Mouse (Mus musculus): ENCODE results near the gene Klhdc7a. TPM values are rescaled to one million over a fixed set of nuclear protein-coding genes. Genes with fewer than 3 reads are reported as not detected.
"Not testable (repeated sequence)": the region's sequence is repeated elsewhere in the genome, so short reads cannot be mapped to it uniquely, and the experiment has no call there.

The Klhdc7a gene
- polyA plus RNA-seq, 1 experiment = 1.6 TPM

DNA sequence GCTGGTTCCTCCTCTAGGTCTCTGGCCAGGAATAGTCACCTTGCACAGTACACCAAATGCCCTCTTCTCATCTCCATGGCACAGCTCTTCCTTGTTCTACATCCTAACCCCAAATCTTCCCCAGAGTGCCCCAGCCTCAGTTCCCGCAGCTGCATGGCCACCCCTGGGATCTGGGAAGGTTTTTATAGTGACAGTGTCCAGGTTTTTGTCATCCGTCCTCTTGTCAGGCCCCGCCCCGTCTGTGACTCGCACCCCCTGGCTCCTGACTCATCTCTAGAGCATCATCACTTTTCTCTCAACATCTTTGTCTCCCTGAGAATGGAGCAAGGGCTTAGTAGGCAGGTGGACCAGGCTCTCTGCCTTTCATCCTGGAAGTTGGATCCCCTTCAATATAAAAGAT lies 3.9 kb downstream of the Klhdc7a start:
- no peak overlapping the region for H3K27ac ChIP-seq (ENCODE audit: insufficient read depth, low read length)

GRCm38 (mm10) chr4:139963059-139963458 lies 4.8 kb downstream of the Klhdc7a start:
- Histone ChIP-seq H3K4me3 (ENCODE audit: low read depth, low read length) (no peak overlapping the region), H3K36me3 (ENCODE audit: control insufficient read depth, insufficient read depth, low read length, poor library complexity, severe bottlenecking) (no peaks in the 10 kb centered on the region), H3K9ac (ENCODE audit: low read depth, poor library complexity, severe bottlenecking) (no peak overlapping the region), H3K9me3 (replicated peaks; ENCODE audit: control insufficient read depth, insufficient read depth, low read length, poor library complexity, severe bottlenecking) (no peaks in the 10 kb centered on the region), H3K27ac (ENCODE audit: insufficient read depth, low read length) (no peak overlapping the region), H3K4me1 (ENCODE audit: control insufficient read depth, insufficient read depth, low read length) (peaks cover 12% of the 10 kb centered on the region), H3K27me3 (ENCODE audit: control insufficient read depth, insufficient read depth, low read length, poor library complexity, severe bottlenecking) (no peaks in the 10 kb centered on the region)
- no peak for TF ChIP-seq CTCF (IDR thresholded peaks at IDR 0.05; ENCODE audit: low read depth, low read length)
- no peak for TF ChIP-seq EP300 (IDR thresholded peaks at IDR 0.05; ENCODE audit: insufficient read depth, low read depth, low read length)
- TF ChIP-seq POLR2A (IDR thresholded peaks at IDR 0.05; ENCODE audit: insufficient read depth, low read length) = no peak

More for the DNA sequence above, 3.9 kb downstream of the Klhdc7a start:
- no peak overlapping the region for H3K9ac ChIP-seq (ENCODE audit: low read depth, poor library complexity, severe bottlenecking)
- H3K27me3 ChIP-seq (ENCODE audit: control insufficient read depth, insufficient read depth, low read length, poor library complexity, severe bottlenecking) = no peaks in the 10 kb centered on the region
- TF ChIP-seq EP300 (IDR thresholded peaks at IDR 0.05; ENCODE audit: insufficient read depth, low read depth, low read length) = no peak
- H3K9me3 ChIP-seq (replicated peaks; ENCODE audit: control insufficient read depth, insufficient read depth, low read length, poor library complexity, severe bottlenecking) = no peaks in the 10 kb centered on the region
- no peaks in the 10 kb centered on the region for H3K36me3 ChIP-seq (ENCODE audit: control insufficient read depth, insufficient read depth, low read length, poor library complexity, severe bottlenecking)
- peaks cover 17% of the 10 kb centered on the region for H3K4me1 ChIP-seq (ENCODE audit: control insufficient read depth, insufficient read depth, low read length)
- no peak overlapping the region for H3K4me3 ChIP-seq (ENCODE audit: low read depth, low read length)

DNA sequence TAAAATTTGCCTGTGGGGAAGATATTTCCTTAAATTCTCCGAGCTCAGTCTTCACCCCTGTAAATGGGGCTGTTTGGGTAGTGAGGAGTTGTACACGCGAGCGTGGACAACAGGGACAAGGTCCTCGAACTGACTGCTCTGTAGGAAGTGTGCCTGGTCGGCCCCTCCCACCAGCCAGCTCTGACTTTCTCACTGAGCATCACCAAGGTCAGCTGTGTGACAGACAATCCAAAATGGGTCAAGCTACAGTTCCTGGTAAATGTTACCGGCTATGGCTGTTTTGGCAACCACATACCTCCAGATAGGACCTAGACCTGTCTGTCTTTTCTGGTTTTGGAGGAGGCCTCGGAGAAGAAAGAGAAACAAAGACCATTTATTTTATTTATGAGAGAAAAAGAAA lies 6.0 kb downstream of the Klhdc7a start:
- no peak for TF ChIP-seq POLR2A (IDR thresholded peaks at IDR 0.05; ENCODE audit: insufficient read depth, low read length)
- no peak for TF ChIP-seq EP300 (IDR thresholded peaks at IDR 0.05; ENCODE audit: insufficient read depth, low read depth, low read length)
- H3K9ac ChIP-seq (ENCODE audit: low read depth, poor library complexity, severe bottlenecking) = no peak overlapping the region
- H3K9me3 ChIP-seq (replicated peaks; ENCODE audit: control insufficient read depth, insufficient read depth, low read length, poor library complexity, severe bottlenecking) = no peaks in the 10 kb centered on the region

GRCm38 (mm10) chr4:139961329-139961728 lies 6.5 kb downstream of the Klhdc7a start:
- H3K4me1 ChIP-seq (ENCODE audit: control insufficient read depth, insufficient read depth, low read length); H3K9me3 ChIP-seq (replicated peaks; ENCODE audit: control insufficient read depth, insufficient read depth, low read length, poor library complexity, severe bottlenecking); H3K27ac ChIP-seq (ENCODE audit: insufficient read depth, low read length); H3K9ac ChIP-seq (ENCODE audit: low read depth, poor library complexity, severe bottlenecking); H3K27me3 ChIP-seq (ENCODE audit: control insufficient read depth, insufficient read depth, low read length, poor library complexity, severe bottlenecking); H3K4me3 ChIP-seq (ENCODE audit: low read depth, low read length); H3K36me3 ChIP-seq (ENCODE audit: control insufficient read depth, insufficient read depth, low read length, poor library complexity, severe bottlenecking): not testable (repeated sequence)

More for the DNA sequence above, 6.0 kb downstream of the Klhdc7a start:
- Histone ChIP-seq H3K4me3 (ENCODE audit: low read depth, low read length) (no peak overlapping the region), H3K27me3 (ENCODE audit: control insufficient read depth, insufficient read depth, low read length, poor library complexity, severe bottlenecking) (no peaks in the 10 kb centered on the region), H3K27ac (ENCODE audit: insufficient read depth, low read length) (no peak overlapping the region), H3K36me3 (ENCODE audit: control insufficient read depth, insufficient read depth, low read length, poor library complexity, severe bottlenecking) (no peaks in the 10 kb centered on the region), H3K4me1 (ENCODE audit: control insufficient read depth, insufficient read depth, low read length) (peaks cover 10% of the 10 kb centered on the region)

GRCm38 (mm10) chr4:139960724-139961315 lies 7.0 kb downstream of the Klhdc7a start:
- H3K27ac ChIP-seq (ENCODE audit: insufficient read depth, low read length) = no peak overlapping the region

DNA sequence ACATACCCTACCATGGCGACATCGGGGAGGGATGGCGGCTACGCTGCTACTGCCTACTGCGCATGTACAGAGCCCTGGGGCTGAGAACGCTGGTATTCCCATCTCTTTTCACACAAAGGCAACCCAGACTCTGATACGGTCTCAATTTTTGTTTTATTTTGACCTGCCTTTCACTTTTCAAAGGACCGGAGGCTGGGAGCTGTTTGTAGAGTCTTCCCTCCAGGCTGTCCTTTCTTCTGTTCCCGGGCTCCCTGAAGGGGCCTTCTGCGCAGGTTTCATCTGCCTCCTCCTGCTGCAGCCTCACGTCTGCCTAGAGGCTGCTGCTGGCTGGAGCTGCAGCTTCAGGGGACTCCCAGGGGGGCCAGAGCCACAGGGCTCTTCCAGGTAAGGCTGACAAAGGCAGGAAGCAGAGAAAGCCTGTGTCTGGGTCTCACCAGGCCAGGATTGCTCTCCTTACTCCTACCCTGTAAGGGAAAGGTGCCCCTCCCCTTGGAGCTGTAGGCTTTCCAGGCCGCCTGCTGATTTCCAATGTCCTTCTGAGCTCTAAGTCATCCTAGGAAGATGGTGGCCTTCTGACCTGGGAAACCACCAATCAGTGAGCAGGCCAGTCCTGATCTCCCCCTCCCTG lies 7.6 kb downstream of the Klhdc7a start:
- no peak overlapping the region for H3K9ac ChIP-seq (ENCODE audit: low read depth, poor library complexity, severe bottlenecking)
- H3K4me1 ChIP-seq (ENCODE audit: control insufficient read depth, insufficient read depth, low read length) = peaks cover 10% of the 10 kb centered on the region
- no peak overlapping the region for H3K4me3 ChIP-seq (ENCODE audit: low read depth, low read length)
- TF ChIP-seq CTCF (IDR thresholded peaks at IDR 0.05; ENCODE audit: low read depth, low read length) = no peak
- TF ChIP-seq EP300 (IDR thresholded peaks at IDR 0.05; ENCODE audit: insufficient read depth, low read depth, low read length) = 0 out of 2 replicates have a peak, but pooled peaks have one; percentile 36
- H3K27me3 ChIP-seq (ENCODE audit: control insufficient read depth, insufficient read depth, low read length, poor library complexity, severe bottlenecking) = no peaks in the 10 kb centered on the region
- no peaks in the 10 kb centered on the region for H3K9me3 ChIP-seq (replicated peaks; ENCODE audit: control insufficient read depth, insufficient read depth, low read length, poor library complexity, severe bottlenecking)
- H3K27ac ChIP-seq (ENCODE audit: insufficient read depth, low read length) = no peak overlapping the region
- no peaks in the 10 kb centered on the region for H3K36me3 ChIP-seq (ENCODE audit: control insufficient read depth, insufficient read depth, low read length, poor library complexity, severe bottlenecking)

More at GRCm38 (mm10) chr4:139960724-139961315, 7.0 kb downstream of the Klhdc7a start:
- Histone ChIP-seq H3K9ac (ENCODE audit: low read depth, poor library complexity, severe bottlenecking) (no peak overlapping the region), H3K4me3 (ENCODE audit: low read depth, low read length) (no peak overlapping the region), H3K36me3 (ENCODE audit: control insufficient read depth, insufficient read depth, low read length, poor library complexity, severe bottlenecking) (no peaks in the 10 kb centered on the region), H3K9me3 (replicated peaks; ENCODE audit: control insufficient read depth, insufficient read depth, low read length, poor library complexity, severe bottlenecking) (no peaks in the 10 kb centered on the region), H3K27me3 (ENCODE audit: control insufficient read depth, insufficient read depth, low read length, poor library complexity, severe bottlenecking) (no peaks in the 10 kb centered on the region), H3K4me1 (ENCODE audit: control insufficient read depth, insufficient read depth, low read length) (peaks cover 10% of the 10 kb centered on the region)
- TF ChIP-seq CTCF (IDR thresholded peaks at IDR 0.05; ENCODE audit: low read depth, low read length) (no peak), EP300 (IDR thresholded peaks at IDR 0.05; ENCODE audit: insufficient read depth, low read depth, low read length) (no peak), POLR2A (IDR thresholded peaks at IDR 0.05; ENCODE audit: insufficient read depth, low read length) (no peak)
